In genomic region chr1:42387919-42388684, GRCm38 (mm10) we compare ENCODE assay signal across 18 mouse cellular contexts.
DNase-seq lines count a peak whose midpoint lies in the region; ATAC-seq lines count a peak whose summit lies in the region.
"Had no signal": no experiment of that assay in that cellular context is flagged by ENCODE, and none has a peak within 500 bp of the region (broad histone marks: within the 10 kb centered on the region; RNA-seq: fewer than 3 reads in every experiment).

No protein-coding gene starts in this region.

- H3K9me3 ChIP-seq in hindbrain, embryonic 15.5 days: no peaks in the 10 kb centered on the region
- H3K9me3 ChIP-seq in hindbrain, embryonic 12.5 days (replicated peaks): no peaks in the 10 kb centered on the region
- H3K9me3 ChIP-seq in midbrain, embryonic 15.5 days: no peaks in the 10 kb centered on the region
- H3K9me3 ChIP-seq in midbrain, embryonic 11.5 days (ENCODE audit: control insufficient read depth, low read length): no peaks in the 10 kb centered on the region
- no peaks in the 10 kb centered on the region for H3K9me3 ChIP-seq in intestine, embryonic 14.5 days (ENCODE audit: control insufficient read depth, low read length)
- no peaks in the 10 kb centered on the region for H3K9me3 ChIP-seq in neural tube, embryonic 14.5 days (ENCODE audit: control insufficient read depth, low read length)
- H3K9me3 ChIP-seq: embryonic facial prominence, embryonic 15.5 days; forebrain, embryonic 12.5 days; liver, embryonic 12.5 days; neural tube, embryonic 12.5 days had no signal

- DNase-seq in midbrain, embryonic 11.5 days (ENCODE audit: low spot score, missing footprints): no peak
- DNase-seq in intestine, embryonic 14.5 days (ENCODE audit: low spot score): peak; percentile 57
- no peak for DNase-seq in MN1 (ENCODE audit: low spot score)
- DNase-seq: cerebellum, adult 11 months; gastrocnemius, postnatal 36 days; kidney, postnatal 25 days; retina, postnatal 1 day had no signal

- ATAC-seq in hindbrain, embryonic 15.5 days (ENCODE audit: low FRiP score, low read depth): no peak
- no peak for ATAC-seq in hindbrain, embryonic 12.5 days (ENCODE audit: low FRiP score)
- peak; percentile 67; the same call in 1 of the 2 replicates for ATAC-seq in midbrain, embryonic 15.5 days (replicated peaks)
- no peak for ATAC-seq in midbrain, embryonic 11.5 days (ENCODE audit: low FRiP score)
- ATAC-seq in intestine, embryonic 14.5 days (replicated peaks; ENCODE audit: low FRiP score, low TSS enrichment, low read depth): peak; percentile 91
- peak; percentile 44; the same call in 1 of the 2 replicates for ATAC-seq in neural tube, embryonic 14.5 days (ENCODE audit: low read depth)
- ATAC-seq: activated CD4-positive, CD25-positive, alpha-beta regulatory T cell, adult 4 months; CD4-positive, CD25-positive, alpha-beta regulatory T cell, adult 4 months; liver, embryonic 12.5 days; lung, postnatal 0 days had no signal

- no peaks in the 10 kb centered on the region for H3K36me3 ChIP-seq in hindbrain, embryonic 15.5 days
- H3K36me3 ChIP-seq in hindbrain, embryonic 12.5 days: no peaks in the 10 kb centered on the region
- no peaks in the 10 kb centered on the region for H3K36me3 ChIP-seq in midbrain, embryonic 15.5 days (replicated peaks)
- H3K36me3 ChIP-seq in midbrain, embryonic 11.5 days (ENCODE audit: control insufficient read depth, insufficient read depth, low read length): no peaks in the 10 kb centered on the region
- no peaks in the 10 kb centered on the region for H3K36me3 ChIP-seq in intestine, embryonic 14.5 days (ENCODE audit: control insufficient read depth, insufficient read depth, low read length)
- no peaks in the 10 kb centered on the region for H3K36me3 ChIP-seq in neural tube, embryonic 14.5 days (ENCODE audit: control insufficient read depth, insufficient read depth, low read length)
- H3K36me3 ChIP-seq: embryonic facial prominence, embryonic 15.5 days; forebrain, embryonic 12.5 days; liver, embryonic 12.5 days; neural tube, embryonic 12.5 days had no signal

- 62% methylated on average over 18 of the region's 18 CpGs for WGBS in hindbrain, embryonic 15.5 days
- 65% methylated on average over 18 of the region's 18 CpGs for WGBS in hindbrain, embryonic 12.5 days
- 56% methylated on average over 18 of the region's 18 CpGs for WGBS in midbrain, embryonic 15.5 days
- WGBS in midbrain, embryonic 11.5 days: 70% methylated on average over 18 of the region's 18 CpGs
- WGBS in intestine, embryonic 14.5 days: 45% methylated on average over 18 of the region's 18 CpGs
- WGBS in neural tube, embryonic 14.5 days: 51% methylated on average over 18 of the region's 18 CpGs

- no peak overlapping the region for H3K4me3 ChIP-seq in hindbrain, embryonic 15.5 days
- H3K4me3 ChIP-seq in hindbrain, embryonic 12.5 days: no peak overlapping the region
- H3K4me3 ChIP-seq in midbrain, embryonic 15.5 days: no peak overlapping the region
- no peak overlapping the region for H3K4me3 ChIP-seq in midbrain, embryonic 11.5 days (ENCODE audit: low read depth, low read length)
- H3K4me3 ChIP-seq in intestine, embryonic 14.5 days (ENCODE audit: low read depth, low read length): no peak overlapping the region
- H3K4me3 ChIP-seq in neural tube, embryonic 14.5 days (ENCODE audit: low read depth, low read length): no peak overlapping the region
- H3K4me3 ChIP-seq: embryonic facial prominence, embryonic 15.5 days; forebrain, embryonic 12.5 days; liver, embryonic 12.5 days; neural tube, embryonic 12.5 days had no signal

- H3K4me1 ChIP-seq in hindbrain, embryonic 15.5 days (replicated peaks): 0 out of 2 replicates have a peak, but pooled peaks cover 3% of the 10 kb centered on the region
- peaks cover 9% of the 10 kb centered on the region; the same call in 1 of the 2 replicates for H3K4me1 ChIP-seq in hindbrain, embryonic 12.5 days
- H3K4me1 ChIP-seq in midbrain, embryonic 15.5 days: peaks cover 9% of the 10 kb centered on the region; the same call in 1 of the 2 replicates
- H3K4me1 ChIP-seq in midbrain, embryonic 11.5 days (ENCODE audit: control insufficient read depth, insufficient read depth, low read length): 0 out of 2 replicates have a peak, but pooled peaks cover 2% of the 10 kb centered on the region
- no peaks in the 10 kb centered on the region for H3K4me1 ChIP-seq in intestine, embryonic 14.5 days (replicated peaks; ENCODE audit: control insufficient read depth, insufficient read depth, low read length)
- no peaks in the 10 kb centered on the region for H3K4me1 ChIP-seq in neural tube, embryonic 14.5 days (ENCODE audit: control insufficient read depth, insufficient read depth, low read length)
- H3K4me1 ChIP-seq: embryonic facial prominence, embryonic 15.5 days; liver, embryonic 12.5 days had no signal

- no peaks in the 10 kb centered on the region for H3K27me3 ChIP-seq in hindbrain, embryonic 15.5 days
- H3K27me3 ChIP-seq in hindbrain, embryonic 12.5 days: no peaks in the 10 kb centered on the region
- no peaks in the 10 kb centered on the region for H3K27me3 ChIP-seq in midbrain, embryonic 15.5 days (replicated peaks)
- H3K27me3 ChIP-seq in midbrain, embryonic 11.5 days (ENCODE audit: control insufficient read depth, insufficient read depth, low read length): no peaks in the 10 kb centered on the region
- no peaks in the 10 kb centered on the region for H3K27me3 ChIP-seq in intestine, embryonic 14.5 days (replicated peaks; ENCODE audit: control insufficient read depth, insufficient read depth, low read length)
- H3K27me3 ChIP-seq in neural tube, embryonic 14.5 days (ENCODE audit: control insufficient read depth, insufficient read depth, low read length): no peaks in the 10 kb centered on the region
- H3K27me3 ChIP-seq: embryonic facial prominence, embryonic 15.5 days; forebrain, embryonic 12.5 days; liver, embryonic 12.5 days; neural tube, embryonic 12.5 days had no signal

- no peak overlapping the region for H3K9ac ChIP-seq in hindbrain, embryonic 15.5 days
- H3K9ac ChIP-seq in hindbrain, embryonic 12.5 days: no peak overlapping the region
- H3K9ac ChIP-seq in midbrain, embryonic 15.5 days: no peak overlapping the region
- no peak overlapping the region for H3K9ac ChIP-seq in midbrain, embryonic 11.5 days (ENCODE audit: low read length)
- no peak overlapping the region for H3K9ac ChIP-seq in intestine, embryonic 14.5 days (ENCODE audit: low read length)
- no peak overlapping the region for H3K9ac ChIP-seq in neural tube, embryonic 14.5 days (replicated peaks; ENCODE audit: low read depth, low read length)
- H3K9ac ChIP-seq: embryonic facial prominence, embryonic 15.5 days; forebrain, embryonic 12.5 days; liver, embryonic 12.5 days; neural tube, embryonic 12.5 days had no signal

- peak overlapping the region; percentile 10; the same call in 1 of the 2 replicates for H3K4me2 ChIP-seq in hindbrain, embryonic 15.5 days
- H3K4me2 ChIP-seq in hindbrain, embryonic 12.5 days (replicated peaks): no peak overlapping the region
- peak overlapping the region; percentile 19 for H3K4me2 ChIP-seq in midbrain, embryonic 15.5 days
- no peak overlapping the region for H3K4me2 ChIP-seq in midbrain, embryonic 11.5 days
- no peak overlapping the region for H3K4me2 ChIP-seq in intestine, embryonic 14.5 days (ENCODE audit: low read length)
- no peak overlapping the region for H3K4me2 ChIP-seq in neural tube, embryonic 14.5 days (ENCODE audit: low read depth, low read length)
- H3K4me2 ChIP-seq: embryonic facial prominence, embryonic 15.5 days; forebrain, embryonic 12.5 days; liver, embryonic 12.5 days; neural tube, embryonic 12.5 days had no signal

- no peak overlapping the region for H3K27ac ChIP-seq in hindbrain, embryonic 15.5 days (replicated peaks)
- H3K27ac ChIP-seq in hindbrain, embryonic 12.5 days: no peak overlapping the region
- H3K27ac ChIP-seq in midbrain, embryonic 15.5 days: 0 out of 2 replicates have a peak overlapping the region, but pooled peaks have one; percentile 12
- H3K27ac ChIP-seq in midbrain, embryonic 11.5 days (ENCODE audit: low read depth, low read length): no peak overlapping the region
- no peak overlapping the region for H3K27ac ChIP-seq in intestine, embryonic 14.5 days (ENCODE audit: low read depth)
- H3K27ac ChIP-seq in neural tube, embryonic 14.5 days (ENCODE audit: low read depth, low read length): no peak overlapping the region
- H3K27ac ChIP-seq: embryonic facial prominence, embryonic 15.5 days; forebrain, embryonic 12.5 days; liver, embryonic 12.5 days; neural tube, embryonic 12.5 days had no signal

Comparison
In these comparisons a context has a peak if more than half of its experiments do, and no peak if none do; other contexts are left out.
1. ATAC-seq: peak in midbrain, embryonic 15.5 days (single experiment), intestine, embryonic 14.5 days (single experiment) and neural tube, embryonic 14.5 days (single experiment); none in hindbrain, embryonic 15.5 days (single experiment), hindbrain, embryonic 12.5 days (single experiment) and midbrain, embryonic 11.5 days (single experiment).
2. H3K4me2 ChIP-seq: peak in hindbrain, embryonic 15.5 days (single experiment) and midbrain, embryonic 15.5 days (single experiment); none in hindbrain, embryonic 12.5 days (single experiment), midbrain, embryonic 11.5 days (single experiment), intestine, embryonic 14.5 days (single experiment) and neural tube, embryonic 14.5 days (single experiment).